Mouse (Mus musculus): Measurements from ENCODE around the gene Kat14.

- TF ChIP-seq CTCF (IDR thresholded peaks at IDR 0.05; ENCODE audit: extremely low read depth, insufficient read depth, insufficient read length, insufficient replicate concordance) = no peak
- no peak for TF ChIP-seq POLR2A (IDR thresholded peaks at IDR 0.05; ENCODE audit: low read depth, low read length)
Observed at GRCm38 (mm10) chr2:144428659-144429058, 59.9 kb downstream of the Kat14 start.

All from spleen, adult 2 months (tissue).